Mouse (Mus musculus) granulocyte monocyte progenitor cell, adult 5-6 weeks (primary cell): ENCODE measurements around the gene Itga2b. TPM values are rescaled to one million over a fixed set of nuclear protein-coding genes. Genes with fewer than 3 reads are reported as not detected.

Experiments
- ATAC-seq: replicated peaks from 2 replicates; pipeline ENCODE4 v1.8.0; 2016; ENCODE audit warnings: mild to moderate bottlenecking, moderate TSS enrichment, inconsistent platforms; ENCODE audit not compliant: poor library complexity, severe bottlenecking
- total RNA-seq, 2 experiments: library from RNA; stranded (forward) in 1 of 2; stranded (reverse) in 1 of 2; fragments of 200-712, 200-1000 nt in 1 of 2; fragments of >200 nt in 1 of 2; fragmentation: Nextera tagmentation in 1 of 2; gene quantifications; 2 replicates each; pipeline ENCODE4 v1.2.3; 2014 to 2017

Gene Itga2b
- total RNA-seq, 2 experiments from 2014 or later, result 14.7 to 17.1 TPM

DNA sequence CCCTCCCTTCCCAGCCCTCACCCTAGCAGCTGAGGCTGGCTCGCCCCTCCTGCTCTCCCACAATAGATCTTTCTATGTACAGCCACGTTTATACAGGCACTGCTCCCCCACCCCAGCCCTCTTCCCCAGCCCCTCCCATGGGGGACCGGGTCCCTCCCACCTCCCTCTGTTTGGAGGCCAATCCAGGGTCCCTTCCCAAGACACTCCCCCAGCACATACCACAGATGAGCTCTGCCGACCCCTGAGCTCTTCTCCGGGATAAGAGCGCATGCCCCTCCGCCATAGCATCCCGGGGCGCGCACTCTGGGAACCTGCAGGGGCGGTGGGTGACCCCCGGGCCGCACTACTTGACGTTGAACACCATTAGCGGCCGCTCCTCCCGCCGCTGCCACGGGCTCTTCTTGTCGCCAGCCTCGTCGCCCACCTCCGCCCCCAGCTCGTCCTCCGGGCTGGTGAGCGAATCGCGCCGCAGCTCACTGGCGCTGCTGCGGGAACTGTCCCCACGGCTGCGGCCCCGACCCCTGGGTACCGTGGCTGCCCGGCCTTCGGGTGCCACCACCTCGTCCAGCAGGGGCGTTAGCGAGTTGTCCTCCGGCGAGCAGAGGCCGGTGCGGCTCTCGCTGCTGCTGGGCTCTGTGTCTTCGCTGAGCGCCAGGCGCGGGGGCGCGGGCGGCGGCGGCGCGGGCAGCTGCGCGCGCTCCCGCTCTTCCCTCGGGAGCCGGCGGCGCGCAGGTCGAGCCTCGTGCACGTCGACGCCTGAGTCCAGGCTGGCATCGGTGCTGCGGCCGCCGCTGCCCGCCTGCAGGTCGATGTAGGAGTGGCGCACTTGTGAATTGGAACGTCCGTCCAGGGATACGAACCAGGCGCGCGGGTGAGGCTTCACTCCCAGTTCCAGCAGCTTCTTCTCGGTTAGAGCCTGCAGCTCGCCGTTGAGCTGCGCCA is 32.5 kb downstream of the Itga2b start:
- peak; percentile 25 for ATAC-seq

DNA sequence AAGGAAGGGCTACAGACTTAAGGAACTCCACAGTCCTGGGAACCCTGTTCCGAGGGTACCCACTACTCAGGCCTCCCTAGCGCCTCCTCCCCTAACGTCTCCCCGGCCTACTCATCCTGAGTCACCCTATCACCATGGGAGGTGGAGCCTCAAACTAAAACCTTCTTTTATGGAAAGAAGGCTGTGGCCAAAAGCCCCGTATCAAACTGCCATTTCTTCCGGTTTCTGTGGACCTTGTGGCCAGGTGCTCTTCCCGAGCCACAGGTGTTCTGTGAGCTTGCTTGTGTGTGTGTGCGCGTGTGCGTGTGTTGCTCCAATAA is 33.5 kb downstream of the Itga2b start:
- no peak for ATAC-seq

DNA sequence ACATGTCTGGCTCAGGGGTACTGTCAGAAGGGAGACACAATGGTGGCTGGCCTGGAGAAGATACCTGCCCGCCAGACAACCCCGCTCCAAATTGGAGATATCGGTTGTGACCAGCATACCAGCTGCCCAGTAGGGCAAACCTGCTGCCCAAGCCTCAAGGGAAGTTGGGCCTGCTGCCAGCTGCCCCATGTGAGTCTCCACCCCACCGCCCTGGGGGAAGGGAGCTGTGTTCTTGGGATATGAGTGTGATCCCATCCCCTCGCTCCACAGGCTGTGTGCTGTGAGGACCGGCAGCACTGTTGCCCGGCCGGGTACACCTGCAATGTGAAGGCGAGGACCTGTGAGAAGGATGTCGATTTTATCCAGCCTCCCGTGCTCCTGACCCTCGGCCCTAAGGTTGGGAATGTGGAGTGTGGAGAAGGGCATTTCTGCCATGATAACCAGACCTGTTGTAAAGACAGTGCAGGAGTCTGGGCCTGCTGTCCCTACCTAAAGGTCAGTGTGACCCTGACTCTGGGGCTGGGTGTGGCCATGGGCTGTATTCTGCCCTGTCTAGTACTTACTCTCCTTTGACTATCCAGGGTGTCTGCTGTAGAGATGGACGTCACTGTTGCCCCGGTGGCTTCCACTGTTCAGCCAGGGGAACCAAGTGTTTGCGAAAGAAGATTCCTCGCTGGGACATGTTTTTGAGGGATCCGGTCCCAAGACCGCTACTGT is 34.0 kb downstream of the Itga2b start:
- no peak for ATAC-seq

DNA sequence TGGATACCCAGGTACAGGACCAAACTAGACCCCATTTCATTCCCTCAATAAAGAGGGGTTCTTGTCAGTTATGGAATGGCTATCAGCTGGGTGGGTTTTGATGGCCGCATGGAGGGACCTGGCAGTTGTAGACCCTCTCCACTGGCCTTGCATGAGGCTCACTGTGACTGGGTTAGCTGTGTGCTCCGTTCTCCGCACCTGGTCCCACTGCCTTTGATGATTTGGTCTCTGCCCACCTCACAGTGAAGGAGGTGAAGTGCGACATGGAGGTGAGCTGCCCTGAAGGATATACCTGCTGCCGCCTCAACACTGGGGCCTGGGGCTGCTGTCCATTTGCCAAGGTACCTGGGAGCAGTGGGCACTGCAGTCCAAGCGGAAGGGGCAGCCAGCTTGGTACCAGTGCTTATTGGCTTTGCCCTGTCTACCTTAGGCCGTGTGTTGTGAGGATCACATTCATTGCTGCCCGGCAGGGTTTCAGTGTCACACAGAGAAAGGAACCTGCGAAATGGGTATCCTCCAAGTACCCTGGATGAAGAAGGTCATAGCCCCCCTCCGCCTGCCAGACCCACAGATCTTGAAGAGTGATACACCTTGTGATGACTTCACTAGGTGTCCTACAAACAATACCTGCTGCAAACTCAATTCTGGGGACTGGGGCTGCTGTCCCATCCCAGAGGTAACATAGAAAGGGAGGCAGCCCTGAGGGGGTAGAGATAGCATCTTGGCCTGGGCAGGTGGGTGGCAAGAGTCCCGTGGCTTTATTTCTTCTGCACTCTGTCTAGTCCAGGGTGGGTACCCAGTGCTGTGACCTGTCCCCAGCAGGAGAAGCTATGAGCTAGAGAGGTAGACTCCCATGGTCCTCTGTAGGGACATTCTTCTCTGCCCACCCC is 34.9 kb downstream of the Itga2b start:
- no peak for ATAC-seq

DNA sequence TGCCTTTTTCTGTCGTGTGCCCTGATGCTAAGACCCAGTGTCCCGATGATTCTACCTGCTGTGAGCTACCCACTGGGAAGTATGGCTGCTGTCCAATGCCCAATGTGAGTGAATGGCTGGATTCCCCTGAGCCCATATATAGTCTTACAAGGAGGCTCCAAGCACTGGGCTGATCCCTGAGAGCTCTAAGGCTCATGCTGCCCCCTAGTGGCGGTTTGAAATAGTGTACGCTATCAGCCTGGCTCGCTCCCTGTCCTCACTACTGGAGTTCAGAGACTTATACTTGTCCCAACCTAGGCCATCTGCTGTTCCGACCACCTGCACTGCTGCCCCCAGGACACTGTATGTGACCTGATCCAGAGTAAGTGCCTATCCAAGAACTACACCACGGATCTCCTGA is 35.5 kb downstream of the Itga2b start:
- ATAC-seq, result 0 out of 2 replicates have a peak, but pooled peaks have one; percentile 11

DNA sequence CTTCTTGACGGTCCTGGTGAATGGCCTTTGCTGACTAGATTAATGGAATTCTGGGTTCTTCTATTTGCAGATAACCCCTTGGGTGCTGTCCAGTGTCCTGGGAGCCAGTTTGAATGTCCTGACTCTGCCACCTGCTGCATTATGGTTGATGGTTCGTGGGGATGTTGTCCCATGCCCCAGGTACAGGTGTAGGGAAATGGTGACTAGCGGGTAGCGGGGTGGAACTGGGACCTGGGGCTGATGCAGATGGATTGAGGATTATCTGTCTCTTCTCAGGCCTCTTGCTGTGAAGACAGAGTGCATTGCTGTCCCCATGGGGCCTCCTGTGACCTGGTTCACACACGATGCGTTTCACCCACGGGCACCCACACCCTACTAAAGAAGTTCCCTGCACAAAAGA is 36.1 kb downstream of the Itga2b start:
- no peak for ATAC-seq

DNA sequence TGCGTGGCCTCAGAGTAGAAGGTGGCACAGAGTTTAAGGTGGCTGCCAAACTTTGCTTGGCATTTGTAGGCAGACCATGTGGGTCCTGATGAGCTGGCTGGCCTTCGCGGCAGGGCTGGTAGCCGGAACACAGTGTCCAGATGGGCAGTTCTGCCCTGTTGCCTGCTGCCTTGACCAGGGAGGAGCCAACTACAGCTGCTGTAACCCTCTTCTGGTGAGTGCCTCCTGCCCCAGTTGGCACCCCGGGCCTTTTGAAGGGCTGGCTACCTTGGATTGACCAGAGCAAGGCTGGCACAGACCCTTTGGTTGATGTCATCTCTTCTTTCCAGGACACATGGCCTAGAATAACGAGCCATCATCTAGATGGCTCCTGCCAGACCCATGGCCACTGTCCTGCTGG is 37.0 kb downstream of the Itga2b start:
- ATAC-seq, result no peak

DNA sequence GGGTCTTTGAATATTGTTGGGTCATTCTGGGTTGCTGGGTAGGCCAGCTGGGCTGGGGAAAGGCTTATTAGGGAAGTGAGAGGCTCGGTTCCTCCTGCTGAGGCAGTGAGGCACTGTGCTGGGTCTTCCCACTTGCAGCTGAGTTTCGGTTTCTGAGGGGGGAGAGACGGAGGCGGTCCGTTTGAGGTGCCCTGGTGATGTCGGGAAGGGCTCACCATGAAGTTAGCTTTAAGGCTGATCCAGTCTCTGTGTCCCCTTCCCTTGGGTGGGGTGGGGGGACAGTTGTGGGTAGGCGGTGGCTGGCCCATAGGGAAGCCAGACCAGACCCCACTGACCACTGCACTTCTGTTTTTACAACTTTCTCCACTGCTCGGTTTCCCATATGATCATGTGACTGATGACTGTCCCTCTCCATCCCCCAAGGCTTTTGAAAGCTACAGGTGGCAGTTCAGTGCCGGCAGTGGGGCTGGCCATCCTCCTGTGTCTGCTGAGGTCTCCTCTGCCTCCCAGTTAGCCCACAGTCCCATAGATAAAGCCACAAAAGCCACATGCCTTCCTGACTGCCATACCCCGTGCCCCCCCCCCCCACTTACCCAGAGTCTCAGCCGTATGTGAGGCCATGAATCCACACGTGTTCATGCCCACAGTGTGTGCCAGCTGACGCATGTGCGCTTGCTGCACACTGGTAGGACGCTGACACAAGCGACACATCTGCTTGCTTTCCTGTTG is 37.6 kb downstream of the Itga2b start:
- peak; percentile 47 for ATAC-seq

DNA sequence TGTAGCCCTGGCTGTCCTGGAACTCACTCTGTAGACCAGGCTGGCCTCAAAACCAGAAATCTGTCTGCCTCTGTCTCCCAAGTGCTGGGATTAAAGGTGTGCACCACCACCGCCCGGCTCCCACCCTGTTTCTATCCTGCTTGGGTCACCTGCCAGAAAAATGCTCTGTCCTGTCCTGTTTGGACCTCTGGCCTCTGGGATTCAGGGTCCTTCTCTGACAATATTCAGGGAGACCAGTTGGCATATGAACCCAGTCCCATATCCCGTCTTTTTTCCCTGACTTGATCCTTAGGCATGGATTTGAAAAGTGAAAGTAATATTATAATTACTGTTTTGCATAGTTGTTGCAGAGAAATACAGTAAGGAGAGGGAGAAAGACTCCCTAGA is 38.2 kb downstream of the Itga2b start:
- ATAC-seq, result no peak

DNA sequence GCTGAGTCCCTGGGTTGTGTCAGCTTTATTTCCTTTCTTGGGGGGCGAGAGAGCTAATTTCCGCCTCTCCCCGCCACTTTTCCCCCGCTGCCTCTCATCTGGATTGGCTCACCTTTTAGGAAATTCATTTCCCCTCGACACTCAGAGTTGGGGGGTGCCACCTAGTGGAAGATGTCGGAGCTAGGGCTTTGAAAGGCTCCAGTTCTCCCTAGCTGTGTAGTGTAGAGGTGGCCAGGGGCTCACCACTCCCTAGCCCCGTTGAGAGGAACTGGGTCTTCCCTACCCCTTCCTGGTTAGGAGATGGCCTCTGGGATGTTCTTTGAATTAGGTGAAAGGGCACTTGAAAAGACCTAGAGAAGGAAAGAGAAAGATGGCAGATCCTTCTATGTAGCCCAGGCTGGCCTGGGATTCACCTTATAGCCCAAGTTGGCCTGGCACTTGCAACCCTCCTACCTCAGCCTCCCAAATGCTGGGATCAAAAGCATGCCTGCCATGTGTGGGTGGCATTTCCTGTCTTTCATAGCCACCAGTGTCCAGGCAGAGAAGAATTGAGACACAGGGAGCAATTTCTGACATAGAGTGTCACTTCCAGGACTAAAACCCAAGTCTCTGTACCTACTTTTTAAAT is 38.8 kb downstream of the Itga2b start:
- peak; percentile 21 for ATAC-seq

DNA sequence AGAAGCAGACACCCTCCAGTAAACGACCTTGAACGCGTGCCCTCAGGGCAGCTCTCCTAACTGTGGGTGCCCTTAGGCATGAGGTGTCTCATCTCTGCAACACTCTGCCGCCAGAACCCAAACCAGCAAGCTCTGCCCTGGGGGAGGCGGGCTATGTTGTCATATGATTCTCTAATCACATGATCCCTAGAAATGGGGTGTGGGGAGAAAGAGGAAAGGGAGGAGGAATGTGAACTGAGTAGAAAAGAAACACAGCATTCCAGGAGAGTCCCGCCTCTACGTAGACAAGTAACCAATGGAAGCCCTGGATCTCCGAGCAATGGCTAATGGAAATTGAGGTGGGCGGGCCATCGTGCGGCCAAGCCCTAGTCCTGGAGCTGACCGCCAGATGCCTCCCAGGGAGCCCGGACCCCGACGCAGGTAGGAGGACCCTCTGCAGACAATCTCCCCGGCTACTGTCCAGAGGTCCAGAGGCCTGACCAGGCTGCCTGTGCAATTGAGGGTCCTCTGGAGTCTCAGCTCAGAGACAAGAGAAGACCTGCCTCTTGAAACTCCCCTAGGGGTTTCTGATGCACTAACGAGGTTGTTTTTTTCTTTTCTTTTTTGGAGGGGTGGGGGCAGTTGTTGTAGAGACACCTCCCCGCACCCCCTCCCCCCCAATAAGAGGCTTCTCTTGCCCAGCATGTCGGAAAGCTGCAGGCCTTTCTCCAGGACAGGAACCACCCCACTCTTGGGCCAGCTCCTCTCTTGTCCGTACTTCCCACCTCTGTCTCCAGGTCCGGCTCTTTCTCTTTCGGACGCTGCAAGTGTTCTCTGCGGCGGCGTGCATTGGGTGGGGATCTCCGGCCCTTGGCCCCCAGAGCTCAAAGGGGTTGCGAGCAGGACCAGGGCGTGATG is 39.6 kb downstream of the Itga2b start, which contains the start of gene Grn:
TSS of gene Grn (plus strand) at position 195 of the 897 bp plus-strand sequence.
- ATAC-seq, result peak; percentile 47

DNA sequence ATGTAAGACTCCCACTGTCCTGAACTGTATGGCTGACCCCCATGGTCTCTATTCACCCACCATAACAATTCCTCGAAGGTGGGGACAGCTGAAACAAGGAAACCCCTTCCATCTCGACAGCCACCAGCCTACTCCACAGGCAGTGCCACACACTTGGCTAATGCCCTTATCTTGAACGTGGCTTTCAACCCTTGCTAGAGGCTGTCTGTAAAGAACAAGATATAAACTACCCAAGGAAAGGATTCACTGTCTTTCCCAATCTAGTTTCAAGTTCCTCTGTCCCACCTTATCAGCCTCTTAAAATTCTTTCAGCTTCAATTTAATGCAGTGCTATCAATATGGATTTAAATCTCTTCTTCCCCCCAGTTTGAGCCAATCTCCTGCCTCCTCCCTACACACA is 40.4 kb downstream of the Itga2b start:
- no peak for ATAC-seq

DNA sequence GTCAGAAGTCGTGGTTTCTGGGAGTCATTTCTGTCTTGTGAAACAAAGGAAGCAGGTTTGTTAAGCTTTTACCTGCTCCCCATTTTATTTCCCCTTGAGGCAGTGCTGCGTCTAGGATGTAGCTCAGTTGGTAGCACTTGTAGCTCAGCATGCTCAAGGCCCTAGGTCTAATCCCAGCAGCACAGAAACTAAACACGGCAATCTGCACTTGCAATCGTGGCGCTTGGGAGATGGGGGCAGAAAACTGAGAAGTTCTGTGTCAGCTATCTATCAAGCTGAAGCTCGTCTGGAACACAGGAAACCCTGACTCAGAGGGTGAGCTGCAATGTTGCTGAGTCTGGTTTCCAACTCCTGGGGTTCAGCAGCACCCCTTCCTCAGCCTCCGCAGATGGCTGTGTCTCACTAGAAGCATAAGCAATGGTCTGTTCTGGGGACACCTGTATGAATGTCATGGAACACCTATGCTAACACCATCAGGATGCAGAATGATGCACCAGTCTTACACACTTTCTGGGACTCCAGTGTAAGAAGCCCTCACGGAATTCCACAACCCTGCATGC is 40.9 kb downstream of the Itga2b start:
- peak; percentile 17 for ATAC-seq

DNA sequence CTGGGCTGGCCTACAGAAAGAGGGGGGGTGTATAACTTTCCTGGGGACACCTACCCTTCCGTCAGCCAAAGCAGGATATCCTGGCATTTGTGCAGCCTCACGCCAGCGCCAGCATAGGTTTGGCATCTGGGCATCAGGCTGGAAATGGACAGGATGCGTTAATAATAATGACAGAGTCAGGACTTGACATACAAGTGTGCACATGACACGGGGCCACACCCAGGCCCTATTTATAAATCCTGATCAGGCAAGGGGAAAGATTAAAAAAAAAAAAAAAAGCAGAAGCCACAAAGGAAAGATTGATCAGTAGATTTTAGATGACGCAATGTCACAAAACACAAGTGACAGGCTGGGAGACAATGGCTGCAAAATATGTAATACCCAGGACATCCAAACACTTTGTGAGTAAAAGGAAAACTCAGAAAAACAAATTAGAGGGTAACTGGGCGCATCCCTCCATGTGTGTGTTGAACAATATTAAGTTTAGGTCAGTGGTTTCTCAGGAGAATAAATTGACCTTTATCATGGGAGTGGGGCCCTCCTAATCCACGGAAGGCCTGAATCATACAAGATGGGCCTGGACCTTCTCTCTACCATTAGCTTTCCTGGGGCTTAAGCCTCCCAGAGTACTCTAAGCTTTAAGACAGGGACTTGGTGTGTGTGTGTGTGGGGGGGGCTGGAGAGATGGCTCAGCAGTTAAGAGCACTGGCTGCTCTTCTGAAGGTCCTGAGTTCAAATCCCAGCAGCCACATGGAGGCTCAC is 44.2 kb downstream of the Itga2b start:
- peak; percentile 31 for ATAC-seq

DNA sequence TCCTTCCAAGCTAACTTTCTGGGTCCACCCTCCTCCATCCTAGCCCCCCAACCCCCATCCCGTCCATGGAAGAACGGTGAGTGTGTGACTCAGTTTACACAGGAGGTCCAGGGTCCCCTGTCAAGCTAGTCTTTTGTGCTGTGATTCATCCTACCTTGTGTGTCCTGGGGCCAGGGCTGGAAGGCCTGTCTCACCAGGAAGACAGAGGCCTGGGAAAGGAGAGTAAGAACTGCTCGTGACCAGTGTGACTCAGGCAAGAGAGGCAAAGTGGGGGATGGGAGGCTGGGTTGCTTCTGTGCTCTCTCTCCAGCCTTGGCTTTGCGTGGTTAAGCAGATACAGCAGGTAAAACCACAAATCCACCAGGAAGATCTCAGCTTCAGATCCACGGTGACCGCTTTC is 45.3 kb downstream of the Itga2b start:
- ATAC-seq, result no peak

DNA sequence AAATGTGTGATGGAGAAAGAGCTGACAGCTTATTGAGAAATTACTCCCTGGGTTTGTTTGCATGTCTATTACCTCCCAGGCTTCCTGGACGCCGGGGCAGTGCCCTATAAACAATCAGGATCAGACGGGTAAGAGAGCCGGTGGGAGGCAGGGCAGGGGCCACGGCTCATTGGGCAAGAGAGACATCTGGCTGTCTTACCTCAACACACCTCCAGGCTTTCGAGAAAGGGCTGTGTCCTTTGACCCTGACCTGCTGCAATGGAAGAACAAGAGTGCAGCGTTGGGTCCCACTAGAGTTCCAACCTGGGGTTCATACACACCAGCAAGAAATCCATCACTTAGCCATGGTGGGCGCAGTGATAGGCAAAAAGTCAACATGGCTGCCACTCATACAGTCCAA is 48.4 kb downstream of the Itga2b start:
- ATAC-seq, result no peak

DNA sequence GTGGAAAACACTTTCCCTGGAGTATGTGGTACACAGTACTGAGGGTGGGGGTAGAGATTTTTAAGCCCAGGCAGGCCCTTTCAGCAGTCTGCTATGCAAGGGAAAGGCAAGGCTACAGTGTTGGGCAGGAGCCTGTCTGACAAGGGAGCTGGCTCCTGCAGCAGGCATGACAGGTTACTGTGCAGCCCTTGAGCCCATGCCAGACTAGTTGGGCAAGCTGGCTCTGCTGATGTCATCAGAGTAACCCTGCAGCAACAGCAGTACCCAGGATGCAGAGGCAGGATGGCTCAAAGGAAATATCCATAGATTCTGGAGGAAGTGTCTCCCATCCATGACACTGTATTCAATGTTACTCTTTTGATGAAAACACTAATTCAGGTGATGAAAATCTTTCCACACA is 51.0 kb downstream of the Itga2b start:
- no peak for ATAC-seq

DNA sequence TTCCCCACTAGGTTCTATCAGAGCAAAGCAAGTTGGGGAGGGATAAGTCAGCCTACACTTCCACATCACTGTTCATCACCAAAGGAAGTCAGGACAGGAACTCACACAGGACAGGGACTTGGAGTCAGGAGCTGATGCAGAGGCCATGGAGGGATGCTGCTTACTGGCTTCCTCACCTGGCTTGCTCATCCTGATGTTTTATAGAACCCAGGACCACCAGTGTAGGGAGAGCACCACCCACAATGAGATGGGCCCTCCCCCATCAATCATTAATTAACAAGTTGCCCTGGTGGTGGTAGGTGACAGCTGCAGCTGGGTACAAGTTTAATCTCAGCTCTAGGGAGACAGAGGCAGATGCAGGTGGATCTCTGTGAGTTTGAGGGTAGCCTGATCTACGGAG is 52.8 kb downstream of the Itga2b start:
- no peak for ATAC-seq
